Mouse (Mus musculus): ENCODE measurements around the gene Gm11172.

Gm11172 gene

DNA sequence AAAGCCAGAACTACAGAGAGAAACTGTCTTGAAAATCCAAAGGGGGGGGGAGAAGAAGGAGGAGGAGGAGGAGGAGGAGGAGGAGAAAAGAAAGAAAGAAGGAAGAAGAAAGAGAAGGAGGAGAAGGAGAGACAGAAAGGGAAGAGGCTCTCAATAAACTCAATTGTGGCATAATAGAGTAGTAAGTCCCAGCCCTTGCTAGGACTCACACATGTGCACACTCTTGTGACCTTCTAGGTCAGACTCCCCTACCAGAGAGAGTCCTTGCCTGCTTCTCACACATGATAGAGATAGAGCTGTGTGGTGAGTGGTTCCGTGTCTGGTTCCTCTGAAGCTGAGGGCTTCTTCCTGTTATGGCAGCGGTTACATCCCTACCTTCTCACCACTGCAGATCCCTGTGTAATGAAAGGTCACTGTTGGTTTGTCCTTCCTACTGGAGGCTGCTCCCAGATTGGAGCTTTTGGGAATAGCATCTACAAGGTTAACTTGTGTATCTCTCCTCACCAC lies at the start of gene Gm11172:
TSS of gene Gm11172 (plus strand) at position 51 of the 507 bp plus-strand sequence.
- DNase-seq (ENCODE audit: low read depth, low spot score): no peak

DNA sequence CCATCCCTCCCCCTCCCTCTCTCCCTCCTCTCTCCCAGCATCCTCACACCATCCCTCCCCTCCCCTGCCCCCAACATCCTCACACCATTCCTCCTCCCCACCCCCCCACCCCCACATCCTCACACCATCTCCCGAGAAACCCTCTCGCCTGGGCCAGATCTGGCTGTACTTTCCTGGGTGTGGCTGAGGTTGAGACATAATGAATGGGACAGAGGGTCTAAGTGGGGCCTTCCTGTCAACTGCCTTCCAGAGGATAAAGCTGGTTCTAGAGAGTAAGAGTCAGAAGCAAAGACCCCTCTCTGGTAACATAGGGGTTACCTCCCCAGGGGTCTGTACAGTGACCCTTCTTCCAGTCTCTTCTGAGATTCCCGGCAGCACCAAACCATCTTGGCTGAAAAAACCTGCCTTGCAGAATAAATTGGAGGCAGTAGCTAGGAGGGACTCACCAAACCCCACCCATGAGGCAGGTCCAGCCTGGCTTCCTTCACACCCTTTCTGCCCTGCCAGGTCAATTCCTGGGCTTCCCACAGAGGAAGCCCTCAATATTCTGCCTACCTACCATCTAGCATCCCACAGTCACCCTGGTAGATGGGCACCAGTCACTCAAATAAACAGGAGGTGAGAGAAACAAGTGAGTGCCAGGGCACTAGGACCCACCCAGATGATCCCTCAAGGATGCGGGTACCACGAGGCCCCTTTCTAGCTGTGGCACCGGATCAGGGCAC lies 49.0 kb upstream of the Gm11172 start:
- no peak for DNase-seq (ENCODE audit: low read depth, low spot score)

DNA sequence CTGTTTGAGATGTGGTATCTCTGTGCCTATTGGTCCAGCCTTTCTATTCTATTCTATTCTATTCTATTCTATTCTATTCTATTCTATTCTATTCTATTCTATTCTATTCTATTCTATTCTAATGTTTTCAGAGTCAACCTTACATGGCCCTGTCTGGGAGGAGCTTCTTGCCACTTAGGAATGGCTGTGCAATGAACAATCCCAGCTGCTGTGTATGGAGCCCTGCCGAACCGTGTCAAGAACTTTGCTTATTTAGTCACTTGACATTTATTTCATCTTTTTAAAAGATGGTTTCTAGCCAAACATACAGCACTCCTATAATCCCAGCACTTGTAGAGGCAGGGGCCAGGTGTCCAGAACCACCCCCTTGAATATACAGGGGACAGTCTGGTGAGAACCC lies 48.4 kb upstream of the Gm11172 start:
- no peak for DNase-seq (ENCODE audit: low read depth, low spot score)

DNA sequence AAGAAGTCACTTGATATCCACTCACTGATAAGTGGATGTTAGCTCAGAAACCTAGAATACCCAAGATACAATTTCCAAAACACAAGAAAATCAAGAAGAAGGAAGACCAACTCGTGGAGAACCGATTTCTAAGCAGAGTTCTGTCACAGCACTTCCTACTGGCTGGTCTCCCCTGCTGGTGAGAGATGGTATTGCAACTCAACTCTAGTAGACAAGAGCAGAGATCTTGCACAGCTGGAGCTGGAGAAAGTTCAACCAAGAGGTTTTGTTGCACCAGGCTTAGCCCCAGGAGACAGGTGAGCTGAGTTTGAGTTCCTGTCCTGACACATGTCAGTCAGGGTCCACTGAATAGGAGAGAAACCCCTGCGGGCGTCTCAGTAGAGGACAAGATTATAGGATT lies 45.6 kb upstream of the Gm11172 start:
- DNase-seq (ENCODE audit: low read depth, low spot score): peak; percentile 35

- DNase-seq (ENCODE audit: low read depth, low spot score): no peak
These were observed 43.9 kb upstream of the Gm11172 start for GRCm38 (mm10) chr16:10768821-10769220.

DNA sequence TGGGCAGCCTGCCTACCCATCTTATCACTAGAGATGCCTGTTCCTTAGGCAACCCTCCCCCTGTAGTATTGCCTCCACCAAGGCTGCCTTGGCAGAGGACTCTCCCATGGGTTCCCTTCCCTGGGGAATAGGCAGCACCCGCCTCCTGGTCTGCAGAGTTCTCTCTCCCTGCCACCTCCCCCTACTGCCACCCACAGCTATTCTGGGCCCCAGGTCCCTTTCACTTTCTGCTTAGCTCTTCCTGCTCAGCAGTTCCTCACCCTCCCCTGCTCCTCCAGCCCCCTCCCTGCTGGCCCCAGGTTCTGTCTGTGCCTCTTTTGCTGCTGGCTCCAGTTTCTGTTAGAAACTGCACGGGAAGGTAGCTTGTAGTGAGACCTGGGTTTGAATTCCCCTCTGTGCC lies 43.1 kb upstream of the Gm11172 start:
- no peak for DNase-seq (ENCODE audit: low read depth, low spot score)

DNA sequence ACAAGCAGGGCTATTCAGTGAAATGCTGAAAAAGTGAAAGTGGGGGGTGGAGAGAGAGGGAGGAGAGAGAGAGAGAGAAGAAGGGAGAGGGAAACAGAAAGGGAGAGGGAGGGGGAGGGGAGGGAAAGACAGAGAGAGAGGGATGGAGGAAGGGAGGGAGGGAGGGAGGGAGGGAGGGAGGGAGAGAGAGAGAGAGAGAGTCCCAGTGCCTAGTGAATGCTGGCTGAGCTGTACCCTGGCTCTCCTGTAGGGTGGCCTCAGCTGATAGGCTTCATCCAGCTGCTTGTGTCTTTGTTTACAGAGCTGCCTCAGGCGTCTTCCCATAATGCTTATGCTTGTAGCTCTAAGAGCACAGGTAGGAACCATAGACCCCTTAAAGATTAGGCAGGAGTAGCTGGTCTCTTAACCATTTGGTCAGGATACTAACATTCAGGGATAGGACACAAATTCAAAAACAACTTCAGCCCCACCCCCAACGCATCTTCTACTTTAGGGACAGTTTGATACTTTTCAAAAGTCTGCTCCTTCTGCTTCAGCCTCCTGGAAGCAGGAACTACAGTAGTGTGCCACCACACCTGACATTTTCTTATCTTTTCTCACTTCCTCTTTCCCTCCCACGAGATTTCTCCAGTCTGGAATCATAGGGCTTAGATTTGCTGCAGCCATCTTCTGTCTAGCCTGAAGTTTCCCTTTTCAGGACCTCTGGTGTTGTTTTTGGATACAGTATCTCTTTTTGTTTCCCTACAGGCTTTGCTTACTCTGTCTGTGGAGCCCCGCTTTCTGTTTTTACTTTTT lies 42.0 kb upstream of the Gm11172 start:
- no peak for DNase-seq (ENCODE audit: low read depth, low spot score)

- no peak for DNase-seq (ENCODE audit: low read depth, low spot score)
These were observed 40.8 kb upstream of the Gm11172 start for GRCm38 (mm10) chr16:10771769-10772510.

GRCm38 (mm10) chr16:10773543-10773942 lies 39.2 kb upstream of the Gm11172 start:
- DNase-seq (ENCODE audit: low read depth, low spot score): no peak

- no peak for DNase-seq (ENCODE audit: low read depth, low spot score)
These were observed 38.0 kb upstream of the Gm11172 start for GRCm38 (mm10) chr16:10774726-10775125.

GRCm38 (mm10) chr16:10776322-10776721 lies 36.4 kb upstream of the Gm11172 start:
- DNase-seq (ENCODE audit: low read depth, low spot score): no peak

DNA sequence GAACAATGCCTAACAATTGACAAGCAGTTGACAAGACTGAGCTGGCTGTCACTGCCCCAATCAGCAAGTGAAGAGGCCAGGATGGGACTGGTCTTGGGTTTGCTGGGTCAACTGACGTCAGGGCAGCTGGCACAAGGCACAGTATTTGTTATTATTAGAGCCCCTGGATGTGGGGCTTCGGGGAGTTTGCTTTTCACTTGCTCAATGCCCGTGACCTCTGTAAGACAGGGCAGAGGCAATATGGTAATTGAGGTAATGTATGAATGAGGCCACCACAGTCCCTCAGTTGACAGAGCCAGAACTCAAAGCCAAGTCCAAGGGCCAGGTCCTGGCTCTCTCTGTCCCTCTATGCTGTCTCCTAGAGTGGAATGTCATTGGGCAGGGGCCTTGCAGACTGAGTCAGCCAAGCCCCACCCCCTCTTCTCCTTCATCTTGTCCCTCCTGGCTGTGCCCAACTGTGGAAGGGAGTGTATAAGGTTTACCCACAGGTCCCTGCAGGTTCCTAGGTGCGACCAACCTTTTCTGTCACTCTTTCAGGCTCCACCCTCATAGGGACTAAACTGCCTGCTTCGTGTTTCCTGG lies 35.0 kb upstream of the Gm11172 start:
- no peak for DNase-seq (ENCODE audit: low read depth, low spot score)

GRCm38 (mm10) chr16:10780631-10781120 lies 32.0 kb upstream of the Gm11172 start:
- no peak for DNase-seq (ENCODE audit: low read depth, low spot score)

GRCm38 (mm10) chr16:10781862-10782371 lies 30.8 kb upstream of the Gm11172 start:
- DNase-seq (ENCODE audit: low read depth, low spot score): peak; percentile 24

- DNase-seq (ENCODE audit: low read depth, low spot score): no peak
These were observed 30.2 kb upstream of the Gm11172 start for GRCm38 (mm10) chr16:10782377-10783151.

DNA sequence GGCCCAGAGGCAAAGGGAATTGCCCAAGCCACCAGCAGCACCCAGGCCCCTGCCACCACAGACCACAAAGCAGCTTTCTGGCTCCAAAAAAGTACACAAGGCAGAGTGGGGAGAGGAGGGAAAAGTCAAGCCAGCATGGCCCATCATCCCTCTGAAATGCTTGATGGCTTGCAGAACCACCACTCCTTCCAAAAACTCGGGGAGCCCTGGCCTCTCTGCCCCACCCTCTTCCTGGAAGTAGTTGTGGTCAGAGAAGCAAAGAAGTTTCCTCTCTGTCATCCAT lies 29.6 kb upstream of the Gm11172 start:
- no peak for DNase-seq (ENCODE audit: low read depth, low spot score)

DNA sequence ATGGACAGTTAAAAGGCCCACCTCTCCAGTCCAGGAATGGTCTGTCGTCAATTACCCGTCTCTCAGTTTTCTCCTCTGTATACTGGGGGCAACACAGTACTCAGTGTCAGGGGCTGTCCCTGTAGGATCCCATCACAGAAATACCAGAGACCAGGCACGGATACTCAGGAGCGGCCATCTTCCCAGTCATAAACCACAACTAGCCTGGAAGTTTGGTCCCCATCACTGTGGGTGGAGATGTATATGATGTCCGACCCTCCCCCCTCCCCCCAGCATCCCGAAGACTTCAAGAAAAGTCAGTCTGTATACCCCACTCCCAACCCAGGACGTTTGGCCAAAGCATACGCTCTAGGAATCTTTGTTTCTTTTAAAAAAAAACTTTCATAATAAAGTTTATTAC lies 29.3 kb upstream of the Gm11172 start:
- DNase-seq (ENCODE audit: low read depth, low spot score): no peak

- DNase-seq (ENCODE audit: low read depth, low spot score): peak; percentile 20
These were observed 28.6 kb upstream of the Gm11172 start for GRCm38 (mm10) chr16:10783883-10784792.

- DNase-seq (ENCODE audit: low read depth, low spot score): peak; percentile 86
These were observed 27.8 kb upstream of the Gm11172 start for GRCm38 (mm10) chr16:10784793-10785370.

Measured in embryo, embryonic 11.5 days (tissue).